Mouse (Mus musculus) ES-Bruce4 (cell line): Measurements from ENCODE around the gene Msh5.

Experiments used
- CTCF ChIP-seq: IDR thresholded peaks from one replicate; pipeline ENCODE4 v1.8.1; 2011; ENCODE audit warnings: low read depth, low read length
- EP300 ChIP-seq: IDR thresholded peaks from 2 replicates; pipeline ENCODE4 v1.6.1; 2011; ENCODE audit warnings: low read depth, low read length; ENCODE audit not compliant: insufficient read depth
- POLR2A ChIP-seq: IDR thresholded peaks from one replicate; pipeline ENCODE4 v1.8.1; 2011; ENCODE audit warnings: low read length; ENCODE audit not compliant: insufficient read depth

GRCm38 (mm10) chr17:35039121-35039873 lies 7.2 kb downstream of the Msh5 start:
- no peak for TF ChIP-seq EP300
- TF ChIP-seq POLR2A, result no peak
- TF ChIP-seq CTCF, result no peak
